Mouse (Mus musculus) stomach, postnatal 0 days (tissue): ENCODE data around the gene Fam69a. TPM values are rescaled to one million over a fixed set of nuclear protein-coding genes. Genes with fewer than 3 reads are reported as not detected.

Experiments used
- ATAC-seq: fragments of 200-750 bp; cut with Nextera tagmentation; 2 replicates; pipeline ENCODE4 v1.8.0; 2017; ENCODE audit not compliant: low FRiP score, low TSS enrichment
- DNase-seq: peaks from one replicate; pipeline ENCODE4 v3.0.0-alpha.2; 2016; ENCODE audit warnings: low spot score
- H3K27ac ChIP-seq: fragments of 300-500 bp; sonication (generic); replicated peaks from 2 replicates; pipeline ENCODE4 v1.5.1; 2014; ENCODE audit warnings: mild to moderate bottlenecking, control low read depth
- H3K27me3 ChIP-seq: fragments of 300-500 bp; sonication (generic); 2 replicates; pipeline ENCODE4 v1.6.1; 2014; ENCODE audit warnings: low read length; ENCODE audit not compliant: control insufficient read depth, insufficient read depth
- H3K36me3 ChIP-seq: fragments of 300-500 bp; sonication (generic); 2 replicates; pipeline ENCODE4 v1.6.1; 2014; ENCODE audit warnings: low read length, mixed read lengths; ENCODE audit not compliant: control insufficient read depth, insufficient read depth
- H3K4me1 ChIP-seq: fragments of 300-500 bp; sonication (generic); replicated peaks from 2 replicates; pipeline ENCODE4 v1.6.1; 2014; ENCODE audit warnings: antibody characterized with exemption; ENCODE audit not compliant: control insufficient read depth, insufficient read depth
- H3K4me2 ChIP-seq: fragments of 300-500 bp; sonication (generic); replicated peaks from 2 replicates; pipeline ENCODE4 v1.6.1; 2014; ENCODE audit warnings: low read depth, mild to moderate bottlenecking, control low read depth, moderate library complexity
- H3K4me3 ChIP-seq: fragments of 300-500 bp; sonication (generic); 2 replicates; pipeline ENCODE4 v1.5.1; 2014; ENCODE audit warnings: low read depth, low read length, control low read depth
- H3K9ac ChIP-seq: fragments of 300-500 bp; sonication (generic); 2 replicates; pipeline ENCODE4 v1.6.1; 2014; ENCODE audit warnings: mild to moderate bottlenecking, low read length, control low read depth, mixed read lengths
- H3K9me3 ChIP-seq: fragments of 300-500 bp; sonication (generic); 2 replicates; pipeline ENCODE4 v1.6.1; 2016; ENCODE audit warnings: low read length; ENCODE audit not compliant: control insufficient read depth
- CTCF ChIP-seq: IDR thresholded peaks from 2 replicates; pipeline ENCODE4 v1.5.1; 2016; ENCODE audit warnings: antibody characterized with exemption, low read depth, mild to moderate bottlenecking, moderate library complexity
- EP300 ChIP-seq: optimal IDR thresholded peaks from 2 replicates; pipeline ENCODE3; 2016; ENCODE audit warnings: antibody characterized with exemption
- WGBS: fragments of 180-500 bp; shearing (Covaris S2); extraction: QIAGEN DNeasy Blood & Tissue Kit; methylation state at CpG from one replicate; pipeline ENCODE4 v1.1.7; 2014; 5-methylcytosine and 5-hydroxymethylcytosine counted together
- polyA plus RNA-seq: library from polyadenylated mRNA; unstranded; fragments of >200 nt; fragmentation: Nextera tagmentation; extraction: Ambion mirVana; gene quantifications from 2 replicates; pipeline ENCODE4 v1.2.1, GENCODE M21; 2015

Fam69a gene
- polyA plus RNA-seq, 1 experiment from 2014 or later: 16.3 TPM

- Histone ChIP-seq H3K9ac (no peak overlapping the region), H3K9me3 (no peaks in the 10 kb centered on the region), H3K27me3 (no peaks in the 10 kb centered on the region), H3K4me3 (no peak overlapping the region), H3K4me2 (peak overlapping the region; percentile 40; the same call in 1 of the 2 replicates), H3K36me3 (no peaks in the 10 kb centered on the region), H3K27ac (no peak overlapping the region), H3K4me1 (no peaks in the 10 kb centered on the region; the same call in none of the 2 replicates)
- ATAC-seq: no peak
- WGBS: 36% methylated on average over 16 of the region's 16 CpGs
- TF ChIP-seq EP300 (no peak), CTCF (no peak)
- peak; percentile 26 for DNase-seq
Observed at GRCm38 (mm10) chr5:107961438-107962251, 25.2 kb downstream of the Fam69a start.

- H3K27ac ChIP-seq: peak overlapping the region; percentile 63; the same call in 1 of the 2 replicates
- no peaks in the 10 kb centered on the region for H3K9me3 ChIP-seq
- H3K27me3 ChIP-seq: no peaks in the 10 kb centered on the region
- DNase-seq (peak; percentile 66), ATAC-seq (peak; percentile 90)
- no peaks in the 10 kb centered on the region for H3K36me3 ChIP-seq
- peak overlapping the region; percentile 21 for H3K4me3 ChIP-seq
- peak overlapping the region; percentile 35; the same call in 1 of the 2 replicates for H3K9ac ChIP-seq
- 47% methylated on average over 14 of the region's 14 CpGs for WGBS
- no peaks in the 10 kb centered on the region; the same call in 1 of the 2 replicates for H3K4me1 ChIP-seq
- peak overlapping the region; percentile 39; the same call in 1 of the 2 replicates for H3K4me2 ChIP-seq
- TF ChIP-seq CTCF (peak; percentile 36), EP300 (no peak)
Observed at GRCm38 (mm10) chr5:107960532-107961202, 26.2 kb downstream of the Fam69a start.

- TF ChIP-seq CTCF (no peak), EP300 (no peak)
- H3K4me2 ChIP-seq: no peak overlapping the region
- ATAC-seq (no peak), DNase-seq (no peak)
- H3K36me3 ChIP-seq: no peaks in the 10 kb centered on the region
- H3K4me3 ChIP-seq: no peak overlapping the region
- 84% methylated on average over 8 of the region's 8 CpGs for WGBS
- no peak overlapping the region for H3K9ac ChIP-seq
- no peaks in the 10 kb centered on the region; the same call in 1 of the 2 replicates for H3K4me1 ChIP-seq
- no peaks in the 10 kb centered on the region for H3K27me3 ChIP-seq
- no peaks in the 10 kb centered on the region for H3K9me3 ChIP-seq
- no peak overlapping the region for H3K27ac ChIP-seq
Observed at GRCm38 (mm10) chr5:107959624-107960300, 27.1 kb downstream of the Fam69a start.

- no peak for TF ChIP-seq EP300
- no peak for TF ChIP-seq CTCF
- peak; percentile 15; the same call in 1 of the 2 replicates for ATAC-seq
- 61% methylated on average over 5 of the region's 5 CpGs for WGBS
Observed at GRCm38 (mm10) chr5:107950643-107951042, 36.2 kb downstream of the Fam69a start.

GRCm38 (mm10) chr5:107949607-107950006 lies 37.3 kb downstream of the Fam69a start:
- Histone ChIP-seq H3K36me3 (no peaks in the 10 kb centered on the region), H3K27ac (no peak overlapping the region), H3K27me3 (no peaks in the 10 kb centered on the region), H3K4me3 (no peak overlapping the region), H3K9me3 (no peaks in the 10 kb centered on the region), H3K4me1 (no peaks in the 10 kb centered on the region), H3K9ac (no peak overlapping the region), H3K4me2 (no peak overlapping the region)
- TF ChIP-seq CTCF (no peak), EP300 (no peak)
- WGBS: 87% methylated on average over 3 of the region's 3 CpGs
- no peak for ATAC-seq
- DNase-seq: no peak

More at GRCm38 (mm10) chr5:107950643-107951042, 36.2 kb downstream of the Fam69a start:
- no peaks in the 10 kb centered on the region for H3K27me3 ChIP-seq
- DNase-seq: no peak
- H3K27ac ChIP-seq: no peak overlapping the region
- H3K9ac ChIP-seq: no peak overlapping the region
- H3K9me3 ChIP-seq: no peaks in the 10 kb centered on the region
- H3K36me3 ChIP-seq: no peaks in the 10 kb centered on the region
- H3K4me2 ChIP-seq: no peak overlapping the region
- H3K4me3 ChIP-seq: no peak overlapping the region
- no peaks in the 10 kb centered on the region for H3K4me1 ChIP-seq
